Mouse (Mus musculus) CD4-positive, CD25-positive, alpha-beta regulatory T cell, adult 4 months (primary cell): ENCODE measurements around the gene Clstn2. TPM values are rescaled to one million over a fixed set of nuclear protein-coding genes. Genes with fewer than 3 reads are reported as not detected.

ENCODE experiments used
- ATAC-seq: one replicate; pipeline ENCODE4 v1.8.0; 2017
- polyA plus RNA-seq, 2 experiments: library from polyadenylated mRNA; unstranded; fragments of 100-300 nt; shearing (Covaris generic); gene quantifications; one replicate each; pipeline ENCODE4 v1.2.1; 2017

Clstn2 gene
- polyA plus RNA-seq, 2 experiments from 2014 or later, result not detected

- ATAC-seq, result no peak
Measured at GRCm38 (mm10) chr9:97950378-97951006, 82.5 kb downstream of the Clstn2 start.

DNA sequence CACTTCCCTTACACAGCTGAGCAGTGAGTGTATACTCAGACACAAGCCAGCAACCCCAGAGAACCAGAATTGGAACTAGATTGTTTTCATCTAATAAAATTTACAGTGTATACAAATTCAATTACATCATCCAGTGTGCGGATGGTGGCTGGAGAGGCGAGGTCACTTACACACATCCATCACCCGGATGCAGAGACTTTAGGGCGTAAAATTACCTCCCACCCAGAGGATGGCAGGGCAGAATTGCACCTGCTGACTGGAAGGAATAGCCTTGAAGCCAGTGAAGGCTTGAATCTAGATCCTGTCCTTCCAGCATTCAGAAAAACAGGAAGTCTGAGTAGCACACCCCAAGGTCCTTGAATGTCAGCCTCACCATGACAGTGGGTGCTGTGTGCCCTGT lies 113.7 kb downstream of the Clstn2 start:
- no peak for ATAC-seq

DNA sequence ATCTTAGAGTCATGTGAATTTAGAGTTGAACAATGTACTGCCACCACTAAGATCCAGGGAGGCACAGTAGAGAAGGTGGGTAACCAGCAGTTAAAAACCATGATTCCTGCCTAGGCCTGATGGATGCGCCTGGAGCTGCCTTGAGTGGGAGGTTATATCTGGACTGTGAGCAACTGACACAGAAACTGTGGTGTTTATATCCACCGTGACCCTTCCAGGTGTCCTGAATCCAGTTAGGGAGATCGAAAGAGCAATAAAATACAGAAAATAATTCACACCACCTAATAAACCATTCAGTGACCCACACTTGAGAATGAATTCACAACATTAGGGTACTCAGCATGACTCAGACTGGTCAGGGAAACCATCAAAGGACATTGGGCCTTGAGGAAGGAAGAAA lies 141.6 kb downstream of the Clstn2 start:
- no peak for ATAC-seq

- no peak for ATAC-seq
Measured at GRCm38 (mm10) chr9:97883336-97883735, 149.6 kb downstream of the Clstn2 start.

DNA sequence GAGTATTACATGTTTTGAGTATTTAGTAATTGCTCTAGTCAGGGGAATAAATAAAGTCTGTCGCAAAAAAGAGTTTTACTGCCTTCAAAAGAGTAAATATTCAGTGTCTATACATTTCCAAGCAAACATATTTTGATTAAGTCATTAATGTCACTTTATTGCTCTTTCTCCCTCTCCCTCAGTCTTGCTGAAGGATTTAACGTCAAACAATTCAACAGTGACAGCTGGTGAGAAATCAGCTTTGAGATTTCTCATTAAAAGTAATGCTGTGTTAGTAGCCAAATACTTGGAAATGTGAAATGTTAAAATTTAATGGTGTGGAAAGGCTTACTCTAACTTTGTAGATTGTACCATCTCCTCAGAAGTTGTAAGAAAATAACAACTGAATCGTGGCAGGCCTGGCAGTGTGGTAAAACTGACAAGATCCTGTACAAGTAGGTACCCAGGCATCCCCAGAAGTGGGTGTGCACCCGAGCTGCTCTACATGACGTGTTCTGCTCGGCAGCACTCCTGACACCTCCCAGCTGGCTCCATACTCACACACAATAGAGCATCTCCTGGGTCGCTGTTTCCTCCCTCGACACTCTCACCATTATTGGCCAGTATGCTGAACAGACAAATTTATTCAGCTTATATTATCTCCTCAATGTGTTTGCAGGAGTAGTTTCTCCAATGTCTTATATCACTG lies 165.8 kb downstream of the Clstn2 start:
- ATAC-seq, result no peak

DNA sequence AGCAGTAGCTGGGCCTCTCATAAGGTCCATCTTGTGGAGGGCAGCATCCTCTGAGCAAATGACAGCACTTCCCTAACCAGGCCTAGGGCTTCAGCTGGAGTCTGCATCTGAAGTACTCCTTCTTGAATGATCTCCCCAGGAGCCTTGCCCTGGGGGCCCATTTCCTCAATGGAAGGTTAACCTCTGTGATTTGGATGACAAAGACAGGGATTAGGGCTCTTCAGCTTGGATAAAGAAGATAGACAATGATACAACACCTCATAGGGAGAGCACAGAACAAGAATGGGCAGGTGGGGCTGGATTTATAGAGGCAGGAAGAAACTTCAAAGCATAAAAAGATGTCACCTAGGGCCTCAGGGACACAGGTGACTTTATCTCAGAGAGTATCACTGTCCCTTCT lies 180.1 kb downstream of the Clstn2 start:
- no peak for ATAC-seq

DNA sequence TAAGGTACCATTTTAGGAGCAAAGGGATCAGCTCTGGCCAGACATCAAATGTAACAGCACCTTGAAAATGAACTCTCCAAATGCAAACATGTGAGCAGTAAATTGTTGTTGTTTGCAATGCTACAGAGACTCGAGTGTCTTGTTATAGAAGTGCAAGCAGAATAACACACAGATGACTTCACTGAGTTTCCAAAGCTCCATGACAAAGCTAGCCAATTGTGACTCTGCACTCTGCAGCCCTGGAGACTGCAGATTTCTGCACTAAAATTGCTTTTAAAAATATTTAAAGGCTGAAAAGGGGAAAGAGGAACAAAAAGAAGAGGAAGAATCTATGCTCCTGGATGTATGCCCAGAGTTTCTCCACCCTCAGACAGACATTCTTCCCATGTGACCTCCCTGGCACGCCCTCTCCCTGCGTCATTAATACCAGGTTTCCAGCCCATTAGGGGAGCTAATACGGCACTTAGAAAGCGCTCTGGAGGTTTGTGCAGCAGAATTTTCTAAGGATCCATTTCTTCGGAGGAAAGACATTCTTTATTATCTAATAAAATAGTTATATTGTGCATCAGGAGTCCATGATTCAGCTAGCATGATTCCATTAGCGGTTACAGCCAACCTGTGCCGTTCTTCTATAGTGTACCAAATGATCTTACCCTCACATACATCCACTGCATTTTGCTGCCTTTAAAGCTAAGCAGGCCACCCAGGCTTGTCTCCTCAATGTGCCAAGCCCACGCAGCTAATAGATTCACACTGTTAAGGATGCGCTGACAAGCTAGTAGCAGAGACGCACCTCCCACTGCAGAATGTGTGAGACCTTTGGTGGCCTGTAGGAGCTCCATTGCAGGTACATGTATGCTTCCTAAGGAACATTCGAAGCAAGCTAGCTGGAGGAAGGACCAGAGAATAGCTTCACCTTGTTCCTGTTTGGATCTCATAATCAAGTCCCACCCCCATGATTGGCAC lies 184.8 kb downstream of the Clstn2 start:
- no peak for ATAC-seq

DNA sequence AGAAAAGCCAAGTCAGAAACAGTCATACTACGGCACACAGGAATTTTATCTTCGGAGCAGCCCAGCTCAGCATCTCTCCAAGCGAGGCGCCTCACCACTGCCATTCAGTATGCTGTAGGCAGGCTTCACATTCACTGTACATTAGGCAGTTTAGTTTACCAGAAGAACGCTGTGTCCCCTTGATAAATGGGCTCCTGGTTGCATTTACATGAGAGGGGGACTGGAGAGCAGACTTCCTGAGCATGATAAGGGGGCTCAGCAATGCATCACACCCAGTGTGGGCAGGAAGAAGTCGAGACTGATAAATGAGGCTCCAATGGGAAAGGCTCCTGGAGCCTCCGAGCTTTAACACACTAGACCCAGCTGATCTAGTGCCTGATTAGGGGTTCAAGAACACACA lies 190.9 kb downstream of the Clstn2 start:
- ATAC-seq, result no peak

GRCm38 (mm10) chr9:97831216-97831615 lies 201.8 kb downstream of the Clstn2 start:
- no peak for ATAC-seq

DNA sequence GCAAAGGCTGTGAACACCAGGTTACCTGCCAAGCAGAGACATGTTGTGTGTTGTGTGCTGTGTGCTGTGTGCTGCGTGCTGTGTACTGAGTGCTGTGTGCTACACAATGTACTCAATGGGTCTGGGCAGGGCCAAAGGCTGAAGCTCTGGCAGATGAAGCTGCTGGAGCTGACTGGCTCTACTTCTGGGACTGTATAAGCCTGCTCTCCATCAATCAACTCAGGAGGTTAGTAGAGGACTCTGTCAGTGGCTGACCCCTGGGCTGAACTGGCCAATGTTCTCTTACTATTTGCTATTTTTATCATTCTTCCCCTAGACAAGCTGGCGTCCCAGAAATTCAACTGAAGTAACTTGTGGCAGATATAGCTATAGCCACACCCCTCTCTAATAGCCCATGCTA lies 203.1 kb downstream of the Clstn2 start:
- no peak for ATAC-seq

- ATAC-seq, result no peak
Measured at GRCm38 (mm10) chr9:97827689-97828088, 205.3 kb downstream of the Clstn2 start.

GRCm38 (mm10) chr9:97826077-97826947 lies 206.7 kb downstream of the Clstn2 start:
- no peak for ATAC-seq

- no peak for ATAC-seq
Measured at GRCm38 (mm10) chr9:97817116-97817515, 215.9 kb downstream of the Clstn2 start.

GRCm38 (mm10) chr9:97816143-97816805 lies 216.7 kb downstream of the Clstn2 start:
- ATAC-seq, result no peak

GRCm38 (mm10) chr9:97813157-97813556 lies 219.8 kb downstream of the Clstn2 start:
- no peak for ATAC-seq

- ATAC-seq, result no peak
Measured at GRCm38 (mm10) chr9:97807031-97807430, 225.9 kb downstream of the Clstn2 start.

DNA sequence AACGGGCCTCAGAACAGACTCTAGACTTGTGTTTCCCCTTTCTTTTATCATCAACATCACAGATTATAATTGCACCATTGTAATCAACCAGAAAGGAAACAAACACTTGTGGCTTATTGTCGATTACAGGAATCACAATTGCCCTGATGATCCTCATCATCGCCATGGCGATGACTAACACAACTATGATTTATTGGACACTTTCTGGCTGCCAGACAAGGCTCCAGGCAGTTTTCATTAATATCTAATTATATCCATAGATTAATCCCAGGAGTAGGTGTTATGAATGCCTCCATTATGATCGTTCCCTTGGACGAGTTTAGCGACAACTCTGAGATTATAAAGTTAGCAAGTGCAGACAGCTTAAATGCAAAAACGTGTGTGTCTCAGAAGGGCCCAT lies 239.3 kb downstream of the Clstn2 start:
- ATAC-seq, result no peak

- no peak for ATAC-seq
Measured at GRCm38 (mm10) chr9:97788151-97788670, 244.8 kb downstream of the Clstn2 start.

DNA sequence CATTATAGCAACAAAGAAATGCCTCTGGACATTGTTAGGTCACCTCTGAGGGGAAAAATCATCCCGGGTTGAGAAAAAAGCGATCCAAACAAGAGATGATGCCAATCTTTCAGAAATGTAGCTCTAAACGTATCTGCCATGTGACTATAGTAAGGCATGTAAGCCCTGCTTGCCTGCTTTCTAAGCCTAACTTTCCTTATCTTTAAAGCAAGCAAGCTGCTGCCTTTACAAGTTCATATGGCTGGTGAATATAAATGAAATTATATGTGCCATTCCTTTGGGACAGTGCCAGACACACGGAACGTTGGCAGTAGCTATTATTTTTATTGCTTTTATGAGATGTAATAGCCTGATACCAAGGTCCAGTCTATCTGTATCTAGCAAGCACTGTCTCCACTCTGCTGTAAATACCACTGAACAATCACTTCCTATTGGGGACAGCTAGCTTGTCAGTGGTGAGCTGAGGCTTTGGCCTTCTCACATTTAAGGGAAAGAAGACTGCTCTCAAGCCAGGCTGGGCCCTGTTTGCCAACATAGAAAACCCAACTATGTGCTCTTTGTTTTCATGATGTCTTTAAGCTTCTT lies 252.9 kb downstream of the Clstn2 start:
- ATAC-seq, result no peak

DNA sequence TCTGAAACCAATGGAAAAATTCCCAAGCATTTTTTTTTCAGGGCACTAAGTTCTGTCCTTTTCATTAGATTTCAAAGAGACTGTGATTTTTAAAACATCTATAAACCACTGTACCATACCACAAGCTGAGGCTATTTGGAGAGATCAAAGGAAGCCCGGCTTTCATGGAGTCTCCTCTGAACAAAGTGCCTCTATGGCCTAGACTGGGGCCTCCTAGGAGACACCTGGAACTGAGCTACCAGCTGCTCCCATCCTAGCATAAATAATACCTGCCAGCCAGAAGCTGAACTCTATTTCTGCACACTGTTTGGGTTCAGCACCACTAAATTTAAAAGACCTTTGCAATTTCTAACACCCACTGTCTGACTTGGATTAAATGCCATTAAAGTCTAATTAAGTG lies 257.2 kb downstream of the Clstn2 start:
- ATAC-seq, result no peak

DNA sequence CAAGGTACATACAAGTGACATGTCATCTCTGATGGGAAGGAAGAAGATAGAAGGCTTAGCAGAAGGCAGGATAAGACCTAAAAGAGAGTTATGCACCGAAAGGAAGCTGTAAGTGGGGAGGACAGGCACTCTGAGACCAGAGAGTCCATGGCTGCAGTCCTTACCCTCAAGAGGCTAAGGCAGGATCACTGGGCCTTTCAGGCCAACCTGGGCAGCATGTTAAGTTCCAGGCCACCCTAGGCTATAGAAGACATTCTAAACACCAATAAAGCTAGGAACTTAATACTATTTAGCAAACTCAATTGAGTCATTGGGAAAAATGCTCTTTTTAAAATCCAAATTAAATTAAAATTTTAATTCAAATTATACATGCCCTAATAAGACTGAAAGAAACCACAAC lies 258.0 kb downstream of the Clstn2 start:
- ATAC-seq, result no peak
